In genomic region chr5:23386562-23387312, GRCm38 (mm10) we compare ENCODE assay signal across 8 mouse cellular contexts. TPM values are rescaled to one million over a fixed set of nuclear protein-coding genes. Genes with fewer than 3 reads are reported as not detected.
DNase-seq lines count a peak whose midpoint lies in the region; ATAC-seq and TF ChIP-seq lines count a peak whose summit lies in the region.

No protein-coding gene starts in this region.

- peak; percentile 92 for DNase-seq in R1 (ENCODE audit: low read depth, low spot score)
- DNase-seq in gastrocnemius, adult 8-10 months (ENCODE audit: low spot score in 2 of 2): peak; percentile 83 to 89
- DNase-seq in hindlimb bud, embryonic 11.5 days (ENCODE audit: extremely low spot score, low read depth, low spot score): peak; percentile 37
- DNase-seq in left cerebral cortex, adult 2 months (ENCODE audit: extremely low spot score in 1 of 2, low spot score in 2 of 2): peak; percentile 73 to 77
- peak; percentile 88 for DNase-seq in right cerebral cortex, adult 18-20 months
- peak; percentile 76 to 88 for DNase-seq in urinary bladder, postnatal 36 days (ENCODE audit: low spot score in 2 of 2)

- WGBS in macrophage (ENCODE audit: missing documents): 3% methylated on average over 22 of the region's 22 CpGs

- TF ChIP-seq CTCF in left cerebral cortex, adult 2 months (IDR thresholded peaks at IDR 0.05): no peak

- intact Hi-C loops in left cerebral cortex, adult 2 months (cut with DNase I): no loop called here

- H3K4me3 ChIP-seq in left cerebral cortex, adult 2 months: peak overlapping the region; percentile 52
- peak overlapping the region; percentile 36 for H3K4me3 ChIP-seq in macrophage (ENCODE audit: inconsistent target)

- no peaks in the 10 kb centered on the region for H3K36me3 ChIP-seq in macrophage (ENCODE audit: inconsistent target)

- peak overlapping the region; percentile 85 for H3K27ac ChIP-seq in left cerebral cortex, adult 2 months
- peak overlapping the region; percentile 68 for H3K27ac ChIP-seq in macrophage

- no peaks in the 10 kb centered on the region for H3K79me2 ChIP-seq in macrophage (ENCODE audit: inconsistent target)

- ATAC-seq in common myeloid progenitor, adult 5-6 weeks (replicated peaks; ENCODE audit: low read depth, poor library complexity, severe bottlenecking): peak; percentile 97

RNA-seq across cellular contexts. Expression of gene Kmt2e, which starts 47.5 kb away (rescaled TPM):
- total RNA-seq in common myeloid progenitor, adult 5-6 weeks (2017): 87.6 and 110 TPM in 2 replicates
- total RNA-seq in gastrocnemius, adult 8-10 months (2022): 10 to 100 TPM; 23.9 to 33.7 (median 28.2) TPM
- 100 to 1,000 TPM; 101 to 102 TPM for total RNA-seq in left cerebral cortex, adult 2 months (2021)
- total RNA-seq in macrophage (2018; cell fraction: chromatin; rRNA removed): 100 to 1,000 TPM in 21 of 26 experiments, 10 to 100 TPM in 5; 56.8 to 218 (median 178) TPM
- 10 to 100 TPM; 17.8 to 56.3 (median 41.5) TPM for total RNA-seq in macrophage (2018; cell fraction: cytosol; rRNA removed)
- 100 to 1,000 TPM in 12 of 26 experiments, 10 to 100 TPM in 14; 44.2 to 177 (median 97.6) TPM for total RNA-seq in macrophage (2018; cell fraction: nucleus; rRNA removed)
- 18.9 to 45.3 TPM (median 32.6 TPM) in 3 replicates for polyA plus RNA-seq in macrophage (2018)

Comparison
In these comparisons a context has a peak if more than half of its experiments do, and no peak if none do; other contexts are left out.
1. Peak in every context shown above with its lines: DNase-seq, ATAC-seq, H3K4me3 ChIP-seq and H3K27ac ChIP-seq.
2. DNase-seq: peak in every context shown above with its lines; median percentile 92 in R1; 88 in right cerebral cortex, adult 18-20 months; 86 in gastrocnemius, adult 8-10 months; 82 in urinary bladder, postnatal 36 days; 75 in left cerebral cortex, adult 2 months; 37 in hindlimb bud, embryonic 11.5 days.